Mouse (Mus musculus): ENCODE data around the gene Maats1. TPM values are rescaled to one million over a fixed set of nuclear protein-coding genes. Genes with fewer than 3 reads are reported as not detected.

The Maats1 gene
- polyA plus RNA-seq, 1 experiment from 2014 or later: 0.09 TPM

DNA sequence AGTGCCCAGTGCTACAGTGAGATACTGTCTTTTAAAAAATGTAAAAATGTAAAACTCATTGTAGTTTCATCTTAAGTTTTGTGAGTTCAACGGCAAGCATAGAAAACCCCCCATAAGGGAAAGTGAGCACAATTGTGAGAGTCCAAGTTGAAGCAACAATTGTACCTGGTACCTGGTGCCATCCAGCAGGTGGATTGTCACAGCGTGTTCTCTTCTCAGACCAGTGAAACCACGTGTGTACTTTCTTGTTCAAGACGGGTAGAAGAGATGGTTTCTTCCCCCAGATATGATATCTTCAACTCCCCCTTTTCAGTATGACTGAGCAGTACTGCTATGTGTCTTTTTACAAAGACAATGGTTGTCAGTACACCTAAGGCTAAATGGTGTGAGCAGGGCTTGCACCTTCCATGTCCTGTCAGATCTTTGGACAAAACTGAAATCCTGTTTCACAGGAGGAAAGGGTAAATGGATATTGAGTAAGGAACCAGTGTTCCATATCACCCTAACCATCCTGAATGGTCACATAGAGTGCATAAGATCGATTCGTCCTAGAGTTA, 16.4 kb upstream of the Maats1 start:
- 0 out of 2 replicates have a peak, but pooled peaks cover 4% of the 10 kb centered on the region for H3K36me3 ChIP-seq
- no peak overlapping the region for H3K27ac ChIP-seq
- no peaks in the 10 kb centered on the region for H3K9me3 ChIP-seq
- H3K4me3 ChIP-seq (replicated peaks): no peak overlapping the region
- no peaks in the 10 kb centered on the region for H3K27me3 ChIP-seq (replicated peaks)
- H3K4me2 ChIP-seq: no peak overlapping the region
- no peak overlapping the region for H3K9ac ChIP-seq
- peaks cover 8% of the 10 kb centered on the region for H3K4me1 ChIP-seq
- ATAC-seq (ENCODE audit: insufficient read depth, low FRiP score, low read depth): no peak
- 86% methylated on average over 6 of the region's 6 CpGs for WGBS

DNA sequence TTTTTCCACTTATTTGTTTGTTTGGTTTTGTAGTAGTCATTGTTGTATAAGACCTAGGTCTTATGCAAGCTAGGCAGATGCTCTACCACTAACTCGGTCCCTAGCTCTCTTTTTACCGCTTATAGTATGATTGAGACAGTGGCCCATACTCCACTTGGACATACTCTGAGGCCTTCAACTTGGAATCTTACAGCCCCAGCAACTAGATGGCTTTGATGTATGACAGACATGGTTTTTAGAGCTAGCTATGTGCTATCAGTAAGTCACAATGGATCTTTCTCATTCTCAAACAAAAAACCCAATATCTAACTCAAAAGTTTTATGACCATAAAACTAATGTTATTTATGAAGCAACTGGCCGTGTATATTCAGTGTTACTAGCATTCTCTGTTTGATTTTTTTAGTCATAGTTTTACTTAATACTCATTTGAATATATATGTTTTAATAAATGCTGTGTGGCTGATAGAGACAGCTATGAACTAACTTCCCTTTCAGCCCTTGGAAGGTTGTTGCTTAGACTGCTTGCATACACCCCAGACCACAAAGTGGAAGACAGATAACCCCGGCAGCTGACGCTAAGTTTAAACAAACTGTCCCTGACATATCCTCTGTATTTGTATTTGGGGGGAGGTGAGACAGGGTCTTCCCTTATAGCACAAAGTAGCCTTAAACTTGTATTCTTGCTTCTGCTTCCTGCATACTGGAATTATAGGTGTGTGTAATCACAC, 12.4 kb upstream of the Maats1 start:
- H3K9ac ChIP-seq: no peak overlapping the region
- H3K27ac ChIP-seq: no peak overlapping the region
- WGBS: 62% methylated on average over 5 of the region's 5 CpGs
- no peaks in the 10 kb centered on the region for H3K9me3 ChIP-seq
- H3K4me2 ChIP-seq: no peak overlapping the region
- H3K36me3 ChIP-seq: 0 out of 2 replicates have a peak, but pooled peaks cover 9% of the 10 kb centered on the region
- no peaks in the 10 kb centered on the region for H3K4me1 ChIP-seq
- no peak for ATAC-seq (ENCODE audit: insufficient read depth, low FRiP score, low read depth)
- H3K27me3 ChIP-seq (replicated peaks): no peaks in the 10 kb centered on the region
- no peak overlapping the region for H3K4me3 ChIP-seq (replicated peaks)

DNA sequence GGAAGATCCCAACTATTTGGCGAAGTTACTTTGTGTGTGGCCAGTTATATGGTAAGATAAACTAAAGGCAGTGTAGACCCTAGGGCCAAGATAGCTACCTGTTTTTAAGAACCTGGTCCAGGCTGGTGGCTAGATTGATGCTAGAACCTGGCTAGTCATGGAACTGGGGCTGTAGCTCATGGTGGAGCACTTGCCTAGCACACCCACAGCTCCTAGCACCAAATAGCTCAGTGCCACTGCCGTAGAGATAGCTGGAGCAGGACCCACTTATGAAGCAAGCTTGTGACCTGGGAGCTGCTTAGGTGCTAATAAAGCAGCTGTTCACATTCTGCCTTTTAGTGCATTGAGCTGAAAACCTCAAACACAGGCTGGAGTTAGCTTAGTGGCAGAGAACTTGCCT, 11.7 kb upstream of the Maats1 start:
- Histone ChIP-seq H3K9me3 (no peaks in the 10 kb centered on the region), H3K27me3 (replicated peaks) (no peaks in the 10 kb centered on the region), H3K27ac (no peak overlapping the region), H3K9ac (no peak overlapping the region), H3K36me3 (0 out of 2 replicates have a peak, but pooled peaks cover 9% of the 10 kb centered on the region), H3K4me1 (no peaks in the 10 kb centered on the region), H3K4me2 (no peak overlapping the region), H3K4me3 (replicated peaks) (no peak overlapping the region)
- ATAC-seq (ENCODE audit: insufficient read depth, low FRiP score, low read depth): no peak
- WGBS: 85% methylated on average over 2 of the region's 2 CpGs

DNA sequence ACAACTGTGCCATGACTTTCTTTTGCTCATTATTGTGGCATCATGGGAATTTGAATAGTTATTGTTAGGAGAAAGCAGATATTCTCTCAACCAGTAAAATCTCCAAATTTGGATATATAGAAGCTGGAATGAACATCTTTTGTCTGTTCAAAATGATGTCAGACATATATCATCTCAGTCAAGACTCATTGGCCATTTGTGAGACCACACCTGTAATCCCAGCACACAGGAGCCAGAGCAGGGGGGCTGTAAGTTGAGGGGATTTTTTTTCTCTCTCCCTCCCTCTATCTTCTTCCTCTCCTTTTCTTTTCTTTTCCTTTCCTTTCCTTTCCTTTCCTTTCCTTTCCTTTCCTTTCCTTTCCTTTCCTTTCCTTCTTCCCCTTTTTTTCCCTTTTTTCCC, 10.9 kb upstream of the Maats1 start:
- no peaks in the 10 kb centered on the region for H3K9me3 ChIP-seq
- H3K4me3 ChIP-seq (replicated peaks): no peak overlapping the region
- no peaks in the 10 kb centered on the region for H3K27me3 ChIP-seq (replicated peaks)
- no peak overlapping the region for H3K27ac ChIP-seq
- peaks cover 4% of the 10 kb centered on the region; the same call in 1 of the 2 replicates for H3K4me1 ChIP-seq
- no peak for ATAC-seq (ENCODE audit: insufficient read depth, low FRiP score, low read depth)
- 0 out of 2 replicates have a peak, but pooled peaks cover 9% of the 10 kb centered on the region for H3K36me3 ChIP-seq
- H3K4me2 ChIP-seq: no peak overlapping the region
- no peak overlapping the region for H3K9ac ChIP-seq

DNA sequence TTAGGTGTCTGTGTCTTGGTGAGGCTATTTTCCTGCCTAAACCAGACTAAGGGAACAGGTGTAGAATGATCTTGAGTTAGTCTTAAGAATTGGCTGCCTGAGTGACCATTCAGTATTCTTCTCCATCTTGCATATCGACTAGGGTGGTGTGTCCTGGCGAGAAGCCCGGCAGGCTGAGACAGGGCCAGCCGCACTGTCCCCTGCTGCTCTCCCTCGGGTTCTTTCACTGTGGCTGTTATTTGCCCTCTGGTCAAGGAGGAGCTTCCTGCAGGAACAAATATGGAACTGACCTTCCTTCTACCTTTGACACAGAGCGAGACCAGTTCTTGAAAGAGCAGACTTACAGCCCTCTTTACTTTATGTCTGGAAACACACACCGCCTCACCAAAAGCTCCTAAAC, 10.1 kb upstream of the Maats1 start:
- H3K36me3 ChIP-seq: 0 out of 2 replicates have a peak, but pooled peaks cover 9% of the 10 kb centered on the region
- no peaks in the 10 kb centered on the region for H3K9me3 ChIP-seq
- WGBS: 78% methylated on average over 7 of the region's 7 CpGs
- H3K27me3 ChIP-seq (replicated peaks): no peaks in the 10 kb centered on the region
- no peak for ATAC-seq (ENCODE audit: insufficient read depth, low FRiP score, low read depth)
- H3K4me1 ChIP-seq: peaks cover 7% of the 10 kb centered on the region; the same call in 1 of the 2 replicates
- no peak overlapping the region for H3K4me2 ChIP-seq
- H3K9ac ChIP-seq: no peak overlapping the region
- no peak overlapping the region for H3K4me3 ChIP-seq (replicated peaks)
- H3K27ac ChIP-seq: no peak overlapping the region

DNA sequence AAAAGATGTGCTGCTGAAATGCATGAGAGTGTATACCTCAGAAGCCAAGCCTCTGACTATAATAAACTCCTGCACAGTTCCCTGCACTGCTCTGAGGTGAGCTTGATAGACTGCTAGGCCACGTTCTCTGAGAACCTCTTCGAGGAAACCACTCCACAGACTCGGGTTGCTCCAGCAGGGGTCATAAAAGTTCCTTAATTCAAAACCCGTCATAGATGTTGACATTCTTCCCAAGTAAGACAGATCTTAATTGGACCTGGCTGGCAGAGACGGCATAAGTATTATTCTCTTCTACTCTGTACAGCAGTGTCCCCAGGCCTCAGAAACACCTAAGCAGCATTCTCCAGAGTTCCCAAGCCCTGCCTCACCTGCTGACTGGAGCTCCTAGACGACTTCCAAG, 9.0 kb upstream of the Maats1 start:
- Histone ChIP-seq H3K4me1 (peaks cover 7% of the 10 kb centered on the region; the same call in 1 of the 2 replicates), H3K9me3 (no peaks in the 10 kb centered on the region), H3K4me2 (no peak overlapping the region), H3K27me3 (replicated peaks) (no peaks in the 10 kb centered on the region), H3K36me3 (0 out of 2 replicates have a peak, but pooled peaks cover 9% of the 10 kb centered on the region), H3K9ac (no peak overlapping the region), H3K27ac (no peak overlapping the region), H3K4me3 (replicated peaks) (no peak overlapping the region)
- ATAC-seq (ENCODE audit: insufficient read depth, low FRiP score, low read depth): no peak
- 58% methylated on average over 6 of the region's 6 CpGs for WGBS

DNA sequence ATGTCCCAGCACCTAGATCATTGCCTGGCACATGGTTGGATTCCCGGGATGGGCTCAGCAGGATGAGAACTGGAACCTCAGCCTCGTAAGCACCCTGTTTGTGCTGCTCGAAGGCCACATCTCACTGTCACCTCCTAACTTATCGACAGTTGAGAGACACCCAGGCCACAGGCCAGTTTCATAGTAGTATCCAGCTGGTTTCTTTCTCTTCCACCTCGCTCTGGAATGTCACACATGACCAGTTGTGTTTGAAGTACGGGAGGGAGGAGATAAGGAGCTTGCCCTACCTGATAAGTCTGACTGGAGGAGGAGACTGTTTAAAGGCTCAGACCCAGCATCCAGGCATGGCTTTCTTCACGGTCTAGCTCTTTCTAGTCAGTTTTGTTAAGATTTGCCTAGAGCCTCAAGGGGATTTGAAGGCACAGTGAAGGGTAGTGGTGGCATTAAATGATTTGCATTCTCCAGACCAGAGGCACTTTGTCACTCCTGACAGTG, 8.5 kb upstream of the Maats1 start:
- no peak overlapping the region for H3K9ac ChIP-seq
- H3K4me3 ChIP-seq (replicated peaks): no peak overlapping the region
- no peaks in the 10 kb centered on the region for H3K27me3 ChIP-seq (replicated peaks)
- no peak overlapping the region for H3K4me2 ChIP-seq
- peak; percentile 63 for ATAC-seq (ENCODE audit: insufficient read depth, low FRiP score, low read depth)
- H3K36me3 ChIP-seq: 0 out of 2 replicates have a peak, but pooled peaks cover 9% of the 10 kb centered on the region
- no peaks in the 10 kb centered on the region for H3K9me3 ChIP-seq
- H3K27ac ChIP-seq: no peak overlapping the region; the same call in 1 of the 2 replicates
- peaks cover 7% of the 10 kb centered on the region; the same call in 1 of the 2 replicates for H3K4me1 ChIP-seq
- 51% methylated on average over 7 of the region's 7 CpGs for WGBS

DNA sequence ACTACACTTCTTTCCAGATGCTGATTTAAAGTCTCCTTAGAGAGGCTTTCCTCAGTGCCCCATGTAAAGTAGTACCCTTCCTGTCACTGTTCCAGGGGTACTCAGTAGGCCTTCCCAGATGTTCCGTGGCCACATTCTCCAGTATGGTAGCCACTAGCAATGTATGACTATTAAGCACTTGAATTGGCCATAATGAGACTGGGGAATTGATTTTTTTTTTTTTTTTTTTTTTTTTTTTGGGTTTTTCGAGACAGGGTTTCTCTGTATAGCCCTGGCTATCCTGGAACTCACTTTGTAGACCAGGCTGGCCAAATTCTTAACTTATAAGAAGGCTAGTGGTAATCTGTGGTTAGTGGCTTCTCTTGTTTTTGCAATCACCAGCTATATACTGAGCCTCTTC, 7.9 kb upstream of the Maats1 start:
- Histone ChIP-seq H3K36me3 (0 out of 2 replicates have a peak, but pooled peaks cover 9% of the 10 kb centered on the region), H3K9ac (no peak overlapping the region), H3K4me3 (replicated peaks) (no peak overlapping the region), H3K27me3 (replicated peaks) (no peaks in the 10 kb centered on the region), H3K9me3 (no peaks in the 10 kb centered on the region), H3K4me2 (no peak overlapping the region), H3K27ac (no peak overlapping the region), H3K4me1 (peaks cover 7% of the 10 kb centered on the region; the same call in 1 of the 2 replicates)
- 88% methylated on average over 2 of the region's 2 CpGs for WGBS
- ATAC-seq (ENCODE audit: insufficient read depth, low FRiP score, low read depth): no peak

DNA sequence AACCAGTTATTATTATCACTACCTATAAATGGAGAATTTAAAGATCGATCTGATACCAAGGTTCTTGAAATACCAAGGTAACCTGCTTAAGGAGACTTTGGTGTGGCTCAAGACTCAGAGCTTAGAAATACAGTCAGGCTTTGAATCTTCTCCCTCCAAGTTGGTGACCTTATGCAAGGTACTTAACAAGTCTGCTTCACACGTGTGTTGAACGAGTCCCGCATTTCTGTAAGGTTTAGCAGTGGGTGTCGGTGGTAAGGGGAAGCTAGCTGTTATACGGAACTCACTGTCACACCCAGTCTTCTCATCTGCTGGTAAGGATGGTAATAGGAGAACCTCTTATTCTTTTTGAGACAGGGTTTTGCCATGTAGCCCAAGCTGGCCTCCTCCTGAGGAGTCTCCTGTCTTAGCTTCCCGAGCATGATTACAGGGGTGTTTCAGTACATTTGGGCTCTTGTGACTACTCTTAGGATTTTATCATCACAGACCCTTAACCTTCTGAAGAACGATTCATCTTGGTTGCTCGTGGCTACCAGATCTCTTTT, 6.3 kb upstream of the Maats1 start:
- no peak overlapping the region for H3K27ac ChIP-seq
- no peak for ATAC-seq (ENCODE audit: insufficient read depth, low FRiP score, low read depth)
- H3K4me2 ChIP-seq: peak overlapping the region; percentile 62; the same call in 1 of the 2 replicates
- peaks cover 7% of the 10 kb centered on the region; the same call in 1 of the 2 replicates for H3K4me1 ChIP-seq
- no peaks in the 10 kb centered on the region for H3K9me3 ChIP-seq
- H3K9ac ChIP-seq: no peak overlapping the region
- H3K4me3 ChIP-seq (replicated peaks): no peak overlapping the region
- H3K36me3 ChIP-seq: 0 out of 2 replicates have a peak, but pooled peaks cover 5% of the 10 kb centered on the region
- H3K27me3 ChIP-seq (replicated peaks): no peaks in the 10 kb centered on the region
- 87% methylated on average over 9 of the region's 9 CpGs for WGBS

DNA sequence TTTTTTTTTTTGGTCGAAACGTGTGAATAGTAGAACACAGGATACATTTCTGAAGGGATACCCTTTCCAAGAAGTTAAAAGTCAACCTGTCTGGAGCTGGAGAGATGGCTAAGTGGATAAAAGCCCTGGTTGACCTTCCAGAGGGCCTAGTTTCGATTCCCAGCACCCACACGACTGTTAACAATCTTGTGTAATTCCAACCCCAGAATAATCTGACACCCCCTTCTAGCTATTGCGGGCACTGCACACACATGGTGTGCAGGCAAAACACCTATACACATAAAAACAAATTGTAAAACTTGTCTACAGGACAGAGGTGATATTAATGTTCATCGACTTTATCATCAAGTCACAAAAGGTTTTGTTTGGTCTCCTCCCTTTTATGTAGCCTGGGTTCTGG, 5.6 kb upstream of the Maats1 start:
- WGBS: 55% methylated on average over 6 of the region's 6 CpGs
- peak overlapping the region; percentile 90 for H3K4me3 ChIP-seq (replicated peaks)
- no peaks in the 10 kb centered on the region for H3K9me3 ChIP-seq
- peaks cover 7% of the 10 kb centered on the region; the same call in 1 of the 2 replicates for H3K4me1 ChIP-seq
- no peaks in the 10 kb centered on the region for H3K27me3 ChIP-seq (replicated peaks)
- H3K9ac ChIP-seq: peak overlapping the region; percentile 81; the same call in 1 of the 2 replicates
- no peak overlapping the region for H3K27ac ChIP-seq
- H3K36me3 ChIP-seq: 0 out of 2 replicates have a peak, but pooled peaks cover 5% of the 10 kb centered on the region
- ATAC-seq (ENCODE audit: insufficient read depth, low FRiP score, low read depth): no peak
- peak overlapping the region; percentile 62 for H3K4me2 ChIP-seq

DNA sequence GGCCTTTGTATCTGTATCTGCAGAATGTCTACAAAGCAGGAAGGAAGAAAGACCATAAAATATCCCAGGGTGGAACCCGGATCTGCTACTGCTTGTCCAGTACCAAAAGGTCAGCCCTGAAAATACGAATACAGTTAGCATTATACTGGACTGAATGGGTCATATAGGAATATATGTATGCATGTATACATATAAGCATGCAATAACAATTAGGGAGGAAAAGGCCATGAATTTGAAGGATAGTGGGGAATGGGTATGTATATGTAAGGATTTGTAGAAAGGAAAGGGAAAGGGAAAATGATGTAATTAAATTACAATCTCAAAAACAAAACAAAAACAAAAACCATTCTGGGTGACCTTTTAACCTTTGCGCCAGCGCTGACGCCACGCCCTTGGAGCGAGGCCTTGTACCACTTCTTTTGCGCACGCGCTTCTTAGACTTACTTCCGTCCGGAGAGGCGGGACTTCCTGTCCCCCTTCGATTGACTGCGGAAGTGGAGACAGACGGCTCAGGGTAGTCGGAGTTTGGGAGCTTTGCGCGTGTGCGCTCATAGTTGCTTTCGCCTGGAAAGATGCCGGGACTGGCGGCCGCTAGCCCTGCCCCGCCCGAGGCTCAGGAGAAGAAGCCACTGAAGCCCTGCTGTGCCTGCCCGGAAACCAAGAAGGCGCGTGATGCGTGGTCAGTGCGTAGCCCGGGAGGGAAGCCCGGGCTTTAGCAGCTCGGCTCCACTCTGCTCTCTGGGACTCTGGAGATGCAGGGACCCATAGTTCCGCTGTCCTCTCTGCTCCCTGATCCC, 4.8 kb upstream of the Maats1 start, which contains the start of the genes Cox17 and Gm21987:
Gene Cox17 (plus strand): TSS at position 463 of the 797 bp plus-strand sequence.
Gene Gm21987 (plus strand): TSS at position 512 of the 797 bp plus-strand sequence.
- Histone ChIP-seq H3K9ac (peak within 1 kb of the TSS; percentile 81), H3K27me3 (replicated peaks) (no peaks in the 10 kb centered on the region), H3K9me3 (no peaks in the 10 kb centered on the region), H3K27ac (peak within 1 kb of the TSS; percentile 95), H3K4me1 (peaks cover 10% of the 10 kb centered on the region), H3K4me2 (peak within 1 kb of the TSS; percentile 62), H3K4me3 (replicated peaks) (peak within 1 kb of the TSS; percentile 90), H3K36me3 (no peaks in the 10 kb centered on the region)
- peak; percentile 96 for ATAC-seq (ENCODE audit: insufficient read depth, low FRiP score, low read depth)
- WGBS: 3% methylated on average over 35 of the region's 35 CpGs
